Mouse (Mus musculus) bone marrow macrophage, adult 2 months (primary cell): ENCODE data around the gene Sh3rf1. TPM values are rescaled to one million over a fixed set of nuclear protein-coding genes. Genes with fewer than 3 reads are reported as not detected.

Experiments
- H3K27ac ChIP-seq: 2 replicates; pipeline ENCODE4 v1.5.1; 2012; ENCODE audit warnings: low read depth, low read length; ENCODE audit not compliant: insufficient read depth
- H3K4me1 ChIP-seq: 2 replicates; pipeline ENCODE4 v1.6.1; 2012; ENCODE audit warnings: low read length; ENCODE audit not compliant: control insufficient read depth, insufficient read depth
- H3K4me3 ChIP-seq: 2 replicates; pipeline ENCODE4 v1.5.1; 2012; ENCODE audit warnings: mild to moderate bottlenecking, low read length, moderate library complexity; ENCODE audit not compliant: insufficient read depth
- CTCF ChIP-seq: IDR thresholded peaks from 2 replicates; pipeline ENCODE4 v1.5.1; 2012; ENCODE audit warnings: low read depth, mild to moderate bottlenecking, low read length, moderate library complexity
- POLR2A ChIP-seq: IDR thresholded peaks from 2 replicates; pipeline ENCODE4 v1.6.1; 2012; ENCODE audit warnings: mild to moderate bottlenecking, low read depth, low read length, borderline replicate concordance
- polyA plus RNA-seq: library from polyadenylated mRNA; stranded (reverse); fragments of >200 nt; gene quantifications from 2 replicates; pipeline ENCODE4 v1.2.4, GENCODE M21; 2012; ENCODE audit not compliant: missing spikeins, insufficient read depth, insufficient read length

The Sh3rf1 gene
- polyA plus RNA-seq, 1 experiment: 2.2 TPM

DNA sequence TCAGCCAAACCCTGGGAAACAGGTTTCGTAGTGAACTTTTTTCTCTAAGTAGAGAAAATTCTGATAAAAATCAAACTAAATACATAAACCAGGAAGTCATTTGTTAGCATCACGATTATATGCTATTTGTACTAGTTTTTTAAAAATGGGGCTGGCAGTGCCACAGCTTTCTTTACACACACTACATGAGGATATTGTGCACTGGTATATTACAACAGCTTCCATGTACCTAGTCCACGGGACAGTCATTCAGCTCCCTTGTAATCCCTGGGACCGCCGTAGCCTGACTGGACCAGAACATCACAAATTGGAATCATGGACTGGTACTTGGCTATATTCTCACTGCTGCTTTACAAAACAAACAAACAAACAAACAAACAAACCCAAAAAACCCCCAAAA is 11.8 kb downstream of the Sh3rf1 start:
- Histone ChIP-seq H3K27ac (no peak overlapping the region), H3K4me3 (no peak overlapping the region), H3K4me1 (peaks cover 3% of the 10 kb centered on the region; the same call in 1 of the 2 replicates)
- TF ChIP-seq POLR2A (no peak), CTCF (no peak)

DNA sequence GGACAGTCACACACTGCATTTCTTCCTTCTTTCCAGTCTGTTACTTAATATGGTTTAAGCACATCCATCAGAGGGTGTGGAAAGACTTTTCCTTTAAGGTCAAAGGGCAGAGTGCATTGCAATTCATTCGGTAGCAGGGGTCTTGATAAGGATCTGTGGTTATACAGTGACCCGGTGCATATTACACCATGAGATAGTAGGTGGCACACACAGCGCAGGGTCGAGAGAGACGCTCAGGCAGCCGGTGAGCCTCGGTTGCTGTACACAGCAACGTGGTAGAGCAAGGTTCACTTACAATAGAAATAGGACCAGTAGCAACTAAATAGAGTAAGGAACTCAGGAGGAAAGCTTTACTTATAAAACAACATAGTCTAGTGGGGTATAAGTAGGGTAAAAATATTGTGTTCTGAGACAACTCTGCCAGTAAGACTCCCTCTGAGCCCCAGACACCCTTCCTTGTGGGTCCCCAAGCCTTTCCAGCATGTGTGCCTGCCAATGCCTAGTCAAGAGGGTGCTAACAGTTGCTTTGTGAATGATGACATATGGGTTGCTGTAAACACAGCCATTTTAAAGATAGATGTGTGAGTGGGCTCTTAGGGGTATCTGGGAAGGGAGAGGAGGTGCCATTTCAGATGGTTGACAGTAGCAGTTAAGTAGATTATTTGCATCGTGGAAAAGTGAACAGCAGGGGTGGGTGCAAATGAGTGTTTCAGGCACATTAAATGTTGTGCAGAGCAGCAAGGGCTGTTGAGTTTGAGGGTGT is 13.0 kb downstream of the Sh3rf1 start:
- Histone ChIP-seq H3K27ac (no peak overlapping the region), H3K4me1 (no peaks in the 10 kb centered on the region), H3K4me3 (no peak overlapping the region)
- TF ChIP-seq CTCF: no peak

DNA sequence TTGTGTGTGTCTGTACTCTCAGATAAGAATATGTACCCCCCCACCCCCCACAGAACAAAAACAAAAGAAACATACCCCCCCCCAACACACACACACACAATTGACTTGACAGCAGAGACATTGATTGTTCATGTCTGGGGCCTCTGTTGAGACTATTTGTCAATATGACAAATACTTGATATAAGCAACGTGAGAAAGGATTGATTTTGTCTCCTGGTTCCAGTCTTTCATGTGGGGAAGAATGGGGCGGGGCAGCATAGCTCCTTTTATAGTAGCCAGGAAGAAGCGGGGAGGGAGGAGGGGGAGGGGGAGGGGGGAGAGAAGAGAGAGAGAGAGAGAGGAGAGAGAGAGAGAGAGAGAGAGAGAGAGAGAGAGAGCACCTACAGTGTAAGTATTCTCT is 15.9 kb downstream of the Sh3rf1 start:
- TF ChIP-seq POLR2A: no peak
- no peak for TF ChIP-seq CTCF
- no peak overlapping the region for H3K4me3 ChIP-seq
- no peaks in the 10 kb centered on the region for H3K4me1 ChIP-seq
- H3K27ac ChIP-seq: no peak overlapping the region

DNA sequence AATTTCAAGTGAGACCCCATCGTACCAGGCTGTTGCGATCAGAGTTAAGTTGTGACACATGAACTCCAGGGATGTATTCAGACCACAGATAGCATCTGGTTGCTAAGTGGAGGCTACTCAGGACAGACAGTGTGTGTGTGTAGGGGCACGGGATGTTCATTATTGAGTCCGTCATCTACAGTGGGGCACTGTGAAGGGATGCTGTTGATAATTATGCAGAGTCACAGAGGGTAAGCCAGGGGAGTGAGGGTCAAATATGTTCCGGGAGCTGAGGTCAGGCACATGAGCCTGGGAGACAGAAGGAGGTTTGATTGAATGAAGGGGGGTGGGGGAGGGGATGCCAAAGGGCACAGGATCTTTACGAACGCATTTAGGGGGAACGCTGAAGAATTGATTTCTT is 17.6 kb downstream of the Sh3rf1 start:
- TF ChIP-seq POLR2A: no peak
- TF ChIP-seq CTCF: no peak
- Histone ChIP-seq H3K4me1 (no peaks in the 10 kb centered on the region), H3K27ac (no peak overlapping the region), H3K4me3 (no peak overlapping the region)

DNA sequence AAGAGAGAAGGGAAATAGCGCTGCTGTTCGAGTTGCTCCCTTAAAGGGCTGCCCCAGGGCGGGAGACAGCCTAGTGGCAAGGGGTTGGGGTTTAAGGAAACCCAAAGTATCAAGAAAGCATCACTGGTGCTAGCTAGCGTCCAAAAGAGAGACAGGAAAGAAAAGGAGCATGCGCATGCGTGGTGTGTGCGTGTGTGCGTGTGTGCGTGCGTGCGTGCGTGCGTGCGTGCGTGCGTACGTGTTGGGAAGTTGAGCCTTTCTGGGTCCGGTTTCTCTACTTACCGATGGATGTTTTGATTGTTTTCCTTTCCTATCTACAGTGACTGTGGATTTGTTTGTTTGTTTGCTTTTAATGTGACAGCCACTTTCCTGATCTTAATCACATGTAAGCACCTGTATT is 19.2 kb downstream of the Sh3rf1 start:
- no peak overlapping the region for H3K27ac ChIP-seq
- no peak overlapping the region for H3K4me3 ChIP-seq
- H3K4me1 ChIP-seq: no peaks in the 10 kb centered on the region
- no peak for TF ChIP-seq POLR2A
- TF ChIP-seq CTCF: no peak

DNA sequence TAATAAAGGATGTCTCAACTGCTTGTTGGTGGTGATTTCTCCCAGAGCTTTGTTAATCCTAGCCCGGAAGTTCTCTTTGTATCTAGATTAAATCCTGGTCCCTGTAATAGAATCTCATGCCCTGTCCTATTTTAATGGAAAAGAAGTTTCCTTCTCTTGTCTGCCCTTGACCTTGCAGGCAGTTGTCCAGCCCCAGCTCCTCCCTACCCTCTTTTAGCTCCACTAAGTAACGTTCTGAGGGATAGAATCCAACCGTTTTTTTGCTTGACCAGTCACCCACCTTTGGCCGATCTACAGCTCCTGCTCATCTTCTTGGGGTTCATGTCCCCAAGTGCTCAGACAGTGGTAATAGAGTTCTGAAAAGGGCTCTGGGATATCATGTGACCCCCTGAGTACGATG is 19.8 kb downstream of the Sh3rf1 start:
- Histone ChIP-seq H3K27ac (no peak overlapping the region), H3K4me1 (no peaks in the 10 kb centered on the region), H3K4me3 (no peak overlapping the region)
- TF ChIP-seq CTCF: no peak
- TF ChIP-seq POLR2A: no peak

DNA sequence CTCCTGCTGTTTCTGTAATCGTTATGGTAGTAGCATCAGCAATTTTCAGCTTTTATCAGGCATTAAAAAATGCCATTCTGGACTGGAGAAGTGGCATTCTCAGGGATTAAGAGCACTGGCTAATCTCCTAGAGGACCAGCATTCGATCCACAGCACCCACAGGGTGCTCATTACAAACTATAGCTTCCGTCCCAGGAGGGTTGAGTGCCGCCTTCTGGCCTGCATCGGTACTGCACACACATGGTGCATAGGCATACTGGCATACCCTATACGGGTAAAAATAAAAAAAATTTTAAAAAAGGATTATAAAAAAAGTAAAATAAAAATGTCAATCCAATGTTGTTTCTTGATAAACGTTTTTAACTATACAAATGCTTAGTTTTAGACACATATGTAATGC is 20.5 kb downstream of the Sh3rf1 start:
- no peak for TF ChIP-seq POLR2A
- TF ChIP-seq CTCF: no peak
- Histone ChIP-seq H3K27ac (no peak overlapping the region), H3K4me3 (no peak overlapping the region), H3K4me1 (no peaks in the 10 kb centered on the region)

DNA sequence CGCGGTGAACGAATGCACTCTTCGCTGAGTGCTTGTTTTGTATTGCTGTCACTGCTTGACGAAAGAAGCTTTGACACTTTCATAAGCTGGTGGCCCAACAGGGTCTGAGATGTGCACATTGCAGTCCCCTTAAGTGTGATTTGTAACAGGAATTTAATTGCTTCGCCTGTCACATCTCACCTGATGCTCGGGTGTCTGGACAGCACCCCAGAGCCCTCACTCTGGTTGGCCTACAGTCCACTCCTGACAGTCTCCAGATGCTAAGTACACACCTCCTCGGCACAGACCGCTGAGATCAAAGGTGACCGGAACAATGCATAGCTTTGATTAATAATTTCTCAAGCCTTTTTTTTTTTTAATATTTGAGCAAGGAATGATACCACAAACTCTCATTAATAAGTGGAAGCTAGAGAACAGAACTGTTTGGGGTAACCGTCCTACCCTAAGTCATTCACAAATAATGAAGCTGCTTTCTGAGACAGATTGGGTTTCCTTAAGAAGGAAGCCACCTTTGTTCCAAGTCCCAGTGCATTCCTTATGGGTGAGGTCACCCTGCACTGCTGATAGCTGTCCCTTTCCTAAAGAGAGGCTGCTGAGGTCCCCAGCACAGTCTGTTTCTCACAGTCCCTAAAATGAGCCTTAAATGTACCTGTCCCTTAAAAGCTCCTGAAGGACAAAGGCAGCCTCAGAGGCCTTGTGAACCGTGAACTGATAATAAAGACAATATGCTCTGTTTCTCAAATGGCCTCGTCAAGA is 23.8 kb downstream of the Sh3rf1 start:
- Histone ChIP-seq H3K27ac (no peak overlapping the region), H3K4me3 (no peak overlapping the region)
- TF ChIP-seq POLR2A (no peak), CTCF (no peak)

DNA sequence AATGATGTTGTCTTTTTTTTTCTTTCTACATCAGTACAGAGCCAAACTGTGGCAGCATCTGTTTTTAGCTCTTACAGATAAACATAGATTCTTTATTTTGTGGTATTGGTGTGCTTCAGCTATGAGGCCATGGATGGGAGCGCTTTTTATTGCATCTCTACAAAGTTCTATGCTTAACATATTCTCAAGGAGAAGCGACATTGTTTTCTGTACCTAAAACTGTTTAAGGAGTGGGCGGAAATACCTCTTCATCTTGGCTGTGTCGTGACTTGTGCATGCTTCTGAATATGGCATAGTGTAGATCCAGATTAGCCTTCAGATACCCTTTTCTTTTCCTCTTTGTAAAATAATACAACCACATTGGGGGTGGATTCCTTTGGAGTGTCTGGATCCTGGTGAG is 25.8 kb downstream of the Sh3rf1 start:
- H3K4me1 ChIP-seq: peaks cover under 1% of the 10 kb centered on the region; the same call in 1 of the 2 replicates
- no peak overlapping the region for H3K27ac ChIP-seq
- no peak for TF ChIP-seq POLR2A
- TF ChIP-seq CTCF: no peak
- H3K4me3 ChIP-seq: no peak overlapping the region

More for the DNA sequence above, 23.8 kb downstream of the Sh3rf1 start:
- no peaks in the 10 kb centered on the region for H3K4me1 ChIP-seq

DNA sequence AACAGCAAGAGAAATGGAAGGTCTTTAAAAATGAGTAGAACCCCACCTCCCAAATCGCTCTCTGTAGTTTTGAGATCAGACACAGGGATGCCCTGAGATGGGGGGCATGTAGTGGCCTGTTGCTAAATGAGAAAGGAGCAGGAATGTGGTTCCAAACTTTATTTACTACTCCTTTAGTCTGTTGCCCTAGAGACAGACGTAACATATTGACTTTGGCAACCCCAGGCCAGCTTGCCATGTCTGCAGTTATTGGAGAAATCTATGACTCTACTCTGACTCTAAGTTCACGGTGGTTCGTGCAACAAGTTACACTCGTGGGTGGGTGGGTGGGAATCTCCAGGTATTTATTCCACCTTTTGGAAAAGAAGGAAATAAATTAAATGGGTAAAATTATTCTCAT is 30.5 kb downstream of the Sh3rf1 start:
- H3K4me1 ChIP-seq: peaks cover 12% of the 10 kb centered on the region
- no peak overlapping the region for H3K27ac ChIP-seq
- no peak overlapping the region for H3K4me3 ChIP-seq
- no peak for TF ChIP-seq CTCF
- TF ChIP-seq POLR2A: no peak

DNA sequence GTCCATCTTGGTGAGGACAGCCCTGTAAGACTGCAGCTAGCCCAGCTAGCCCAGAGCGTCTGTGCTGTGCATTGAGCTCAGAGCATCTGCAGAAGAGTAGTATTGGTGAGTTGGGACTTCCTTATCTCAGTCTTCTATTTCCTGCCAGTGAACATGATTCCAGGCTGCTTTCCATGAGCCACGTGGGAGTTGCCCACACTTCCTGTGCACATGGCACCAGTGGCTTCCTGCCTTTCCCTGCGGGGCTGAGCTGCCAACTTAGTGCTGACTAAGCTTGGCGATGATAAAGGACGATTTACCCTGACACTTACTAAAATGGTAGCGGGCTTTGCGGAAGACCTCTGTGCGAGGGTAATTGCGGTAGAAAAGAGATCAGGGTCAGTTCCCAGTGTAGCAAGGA is 35.2 kb downstream of the Sh3rf1 start:
- Histone ChIP-seq H3K4me3 (no peak overlapping the region), H3K4me1 (peaks cover 12% of the 10 kb centered on the region), H3K27ac (no peak overlapping the region)
- TF ChIP-seq POLR2A (no peak), CTCF (no peak)
